Mouse (Mus musculus): ENCODE measurements around the gene Gcsh. TPM values are rescaled to one million over a fixed set of nuclear protein-coding genes. Genes with fewer than 3 reads are reported as not detected.
A peak's percentile ranks its signal among the peaks of the same experiment; 100 is the strongest.

The Gcsh gene
- polyA plus RNA-seq, 1 experiment from 2014 or later: 109 TPM

GRCm38 (mm10) chr8:116942284-116943058, 50.9 kb downstream of the Gcsh start:
- Histone ChIP-seq H3K4me2 (replicated peaks) (peak overlapping the region; percentile 98), H3K4me1 (peaks cover 20% of the 10 kb centered on the region), H3K36me3 (peaks cover under 1% of the 10 kb centered on the region; the same call in 1 of the 2 replicates), H3K27me3 (replicated peaks) (no peaks in the 10 kb centered on the region), H3K9me3 (no peaks in the 10 kb centered on the region), H3K27ac (no peak overlapping the region), H3K4me3 (no peak overlapping the region), H3K9ac (no peak overlapping the region)
- WGBS: 82% methylated on average over 12 of the region's 12 CpGs
- ATAC-seq (ENCODE audit: low FRiP score, low read depth): no peak

GRCm38 (mm10) chr8:116935506-116935905, 57.8 kb downstream of the Gcsh start:
- Histone ChIP-seq H3K4me2 (replicated peaks) (no peak overlapping the region), H3K9ac (no peak overlapping the region), H3K9me3 (no peaks in the 10 kb centered on the region), H3K4me3 (no peak overlapping the region), H3K27me3 (replicated peaks) (no peaks in the 10 kb centered on the region), H3K36me3 (peaks cover 43% of the 10 kb centered on the region), H3K27ac (no peak overlapping the region), H3K4me1 (no peaks in the 10 kb centered on the region)
- no peak for ATAC-seq (ENCODE audit: low FRiP score, low read depth)
- 55% methylated on average over 6 of the region's 6 CpGs for WGBS

GRCm38 (mm10) chr8:116934976-116935375, 58.4 kb downstream of the Gcsh start:
- 86% methylated on average over 4 of the region's 4 CpGs for WGBS
- Histone ChIP-seq H3K27me3 (replicated peaks) (no peaks in the 10 kb centered on the region), H3K4me1 (no peaks in the 10 kb centered on the region)

More at GRCm38 (mm10) chr8:116934976-116935375, 58.4 kb downstream of the Gcsh start:
- Histone ChIP-seq H3K9me3 (no peaks in the 10 kb centered on the region), H3K4me3 (no peak overlapping the region), H3K27ac (no peak overlapping the region), H3K4me2 (replicated peaks) (no peak overlapping the region), H3K36me3 (peaks cover 43% of the 10 kb centered on the region), H3K9ac (no peak overlapping the region)
- ATAC-seq (ENCODE audit: low FRiP score, low read depth): no peak

Other genes starting within 250 kb of the Gcsh start
- gene Cmc2, start 72.1 kb downstream of the Gcsh start, polyA plus RNA-seq (2016; fragmentation: Nextera tagmentation; extraction: Ambion mirVana): 52.1 and 64.2 TPM in 2 replicates
- gene Cenpn, start 71.8 kb downstream of the Gcsh start, polyA plus RNA-seq (2016; fragmentation: Nextera tagmentation; extraction: Ambion mirVana): 24.5 and 24.7 TPM in 2 replicates
- 21.5 and 22.9 TPM in 2 replicates for gene Atmin, start 50.1 kb downstream of the Gcsh start, polyA plus RNA-seq (2016; fragmentation: Nextera tagmentation; extraction: Ambion mirVana)
- gene 1700030J22Rik, start 14.6 kb downstream of the Gcsh start, polyA plus RNA-seq (2016; fragmentation: Nextera tagmentation; extraction: Ambion mirVana): 4.9 and 5.7 TPM in 2 replicates
- gene Pkd1l2, start 88.9 kb upstream of the Gcsh start, polyA plus RNA-seq (2016; fragmentation: Nextera tagmentation; extraction: Ambion mirVana): 0.06 and 0.08 TPM in 2 replicates
- 0.09 and 0.52 TPM in 2 replicates for gene Bco1, start 102.3 kb upstream of the Gcsh start, polyA plus RNA-seq (2016; fragmentation: Nextera tagmentation; extraction: Ambion mirVana)
- gene Gan, start 164.6 kb upstream of the Gcsh start, polyA plus RNA-seq (2016; fragmentation: Nextera tagmentation; extraction: Ambion mirVana): 2.6 and 2.8 TPM in 2 replicates

All from neural tube, embryonic 12.5 days (tissue).